Mouse (Mus musculus): ENCODE data around the gene Shbg.

- TF ChIP-seq POLR2A (IDR thresholded peaks at IDR 0.05; ENCODE audit: insufficient read depth, low read depth, low read length), result no peak
- no peak for TF ChIP-seq CTCF (IDR thresholded peaks at IDR 0.05; ENCODE audit: insufficient read depth, low read depth, low read length)
Measured at GRCm38 (mm10) chr11:69653399-69653798, 35.7 kb upstream of the Shbg start.

All from olfactory bulb, adult 2 months (tissue).